Mouse (Mus musculus) heart, adult 2 months (tissue): ENCODE data around the gene Prdm12.
"Not testable (repeated sequence)": the region's sequence is repeated elsewhere in the genome, so short reads cannot be mapped to it uniquely, and the experiment has no call there.

ENCODE experiments used
- CTCF ChIP-seq: fragments of 200-600 bp; IDR thresholded peaks from 2 replicates; pipeline ENCODE4 v1.8.1; 2022; ENCODE audit warnings: antibody characterized with exemption, mild to moderate bottlenecking, moderate library complexity
- EP300 ChIP-seq: fragments of 200-500 bp; IDR thresholded peaks from 2 replicates; pipeline ENCODE4 v1.6.1; 2011; ENCODE audit warnings: low read depth, low read length, control low read depth; ENCODE audit not compliant: insufficient read depth
- POLR2A ChIP-seq: fragments of 200-500 bp; IDR thresholded peaks from 2 replicates; pipeline ENCODE4 v1.6.1; 2011; ENCODE audit warnings: mild to moderate bottlenecking, low read depth, low read length, control low read depth; ENCODE audit not compliant: insufficient read depth

DNA sequence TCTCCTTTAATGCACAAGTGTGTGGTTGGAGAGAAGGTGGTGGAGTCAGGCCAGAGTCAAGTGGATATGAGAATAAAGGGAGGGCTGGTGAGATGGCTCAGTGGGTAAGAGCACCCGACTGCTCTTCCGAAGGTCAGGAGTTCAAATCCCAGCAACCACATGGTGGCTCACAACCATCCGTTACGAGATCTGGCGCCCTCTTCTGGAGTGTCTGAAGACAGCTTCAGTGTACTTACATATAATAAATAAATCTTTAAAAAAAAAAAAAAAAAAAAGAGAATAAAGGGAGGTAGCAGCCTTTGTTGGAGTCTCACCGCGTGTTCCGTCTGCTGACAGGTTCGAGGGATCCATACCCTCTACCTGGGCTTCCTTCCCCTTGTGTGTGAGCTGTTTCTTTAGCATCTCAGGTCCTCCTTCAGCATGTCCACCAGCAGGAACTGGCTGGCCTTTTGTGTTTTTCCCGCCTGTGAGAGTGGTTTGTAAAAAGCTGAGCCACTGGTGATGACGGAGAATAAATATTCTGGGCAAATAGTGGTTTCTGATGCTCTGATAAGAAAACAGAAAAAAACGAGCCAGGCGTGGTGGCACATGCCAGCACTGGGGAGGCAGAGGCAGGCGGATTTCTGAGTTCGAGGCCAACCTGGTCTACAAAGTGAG is 41.3 kb downstream of the Prdm12 start:
- TF ChIP-seq POLR2A, EP300: not testable (repeated sequence)
- TF ChIP-seq CTCF = peak; percentile 54
